Mouse (Mus musculus) C2C12 (cell line): ENCODE measurements around the gene Mctp1. TPM values are rescaled to one million over a fixed set of nuclear protein-coding genes. Genes with fewer than 3 reads are reported as not detected.

Experiments used
- H3K27me3 ChIP-seq: one replicate; pipeline ENCODE4 v1.6.1; 2011; ENCODE audit not compliant: control insufficient read depth, insufficient read depth, insufficient read length
- H3K36me3 ChIP-seq: one replicate; pipeline ENCODE4 v1.6.1; 2011; ENCODE audit not compliant: control insufficient read depth, insufficient read depth
- H3K4me3 ChIP-seq: one replicate; pipeline ENCODE4 v1.5.1; 2011; ENCODE audit warnings: mild to moderate bottlenecking, control low read depth; ENCODE audit not compliant: poor library complexity, insufficient read depth, severe bottlenecking
- H3K79me2 ChIP-seq: one replicate; pipeline ENCODE4 v1.6.1; 2011; ENCODE audit not compliant: control insufficient read depth, insufficient read depth
- H3K79me3 ChIP-seq: one replicate; pipeline ENCODE4 v1.6.1; 2011; ENCODE audit warnings: low read depth, control low read depth
- H3ac ChIP-seq: one replicate; pipeline ENCODE3; 2011; ENCODE audit warnings: low read depth; ENCODE audit not compliant: control insufficient read depth, insufficient read length
- CEBPB ChIP-seq: IDR thresholded peaks from one replicate; pipeline ENCODE4 v1.6.1; 2011; ENCODE audit warnings: low read depth, mild to moderate bottlenecking, control low read depth, moderate library complexity
- CTCF ChIP-seq: IDR thresholded peaks from one replicate; pipeline ENCODE4 v1.5.1; 2011; ENCODE audit not compliant: control insufficient read depth, insufficient read depth, insufficient read length
- FOSL1 ChIP-seq: IDR thresholded peaks from one replicate; pipeline ENCODE4 v1.8.0; 2011; ENCODE audit warnings: mild to moderate bottlenecking, low read length; ENCODE audit not compliant: poor library complexity, insufficient read depth, severe bottlenecking
- MAX ChIP-seq: IDR thresholded peaks from one replicate; pipeline ENCODE4 v1.6.1; 2011; ENCODE audit warnings: mild to moderate bottlenecking, control low read depth
- MYOD1 ChIP-seq: IDR thresholded peaks from one replicate; pipeline ENCODE4 v1.6.1; 2011; ENCODE audit warnings: low read depth; ENCODE audit not compliant: control insufficient read depth, insufficient read length
- MYOG ChIP-seq: IDR thresholded peaks from one replicate; pipeline ENCODE4 v1.6.1; 2011; ENCODE audit not compliant: control insufficient read depth, insufficient read length; ENCODE audit errors: extremely low read depth
- USF1 ChIP-seq: IDR thresholded peaks from one replicate; pipeline ENCODE4 v1.6.1; 2011; ENCODE audit warnings: low read depth, mild to moderate bottlenecking, control low read depth, moderate library complexity
- polyA plus RNA-seq: library from polyadenylated mRNA; unstranded; fragments of >200 nt; fragmentation: generic; extraction: Trizol; gene quantifications from one replicate; pipeline ENCODE4 v1.2.1, GENCODE M21; 2012; ENCODE audit warnings: missing spikeins

Gene Mctp1
- polyA plus RNA-seq, 1 experiment = 0.36 TPM

GRCm38 (mm10) chr13:77043375-77043774, 659.0 kb downstream of the Mctp1 start:
- TF ChIP-seq FOSL1 = no peak
- TF ChIP-seq MYOG = no peak
- TF ChIP-seq CEBPB = no peak
- TF ChIP-seq CTCF = no peak
- no peak for TF ChIP-seq USF1
- TF ChIP-seq MYOD1 = no peak
- no peak for TF ChIP-seq MAX
- no peak overlapping the region for H3K4me3 ChIP-seq
- H3ac ChIP-seq = no peak overlapping the region
- peaks cover 10% of the 10 kb centered on the region for H3K36me3 ChIP-seq
- no peaks in the 10 kb centered on the region for H3K27me3 ChIP-seq
- no peaks in the 10 kb centered on the region for H3K79me2 ChIP-seq
- H3K79me3 ChIP-seq = no peaks in the 10 kb centered on the region

DNA sequence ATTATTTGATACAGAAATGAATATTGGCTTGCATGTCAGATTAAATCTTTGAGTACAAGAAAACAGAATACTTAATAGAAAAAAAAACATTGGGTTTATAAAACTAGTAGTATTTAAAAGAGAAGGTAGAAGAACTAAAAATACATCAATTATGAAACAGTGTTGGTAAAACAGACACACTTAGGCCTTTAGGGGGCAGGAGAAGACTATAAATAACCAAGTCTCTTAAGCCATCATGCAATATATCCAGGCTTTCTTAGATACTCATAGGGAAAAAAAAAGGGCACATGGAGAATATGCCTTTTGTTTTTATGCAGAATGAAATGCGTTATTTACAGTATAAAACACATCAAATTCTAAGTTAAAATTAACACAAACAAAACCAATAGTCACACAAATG, 661.0 kb downstream of the Mctp1 start:
- TF ChIP-seq MYOG (no peak), FOSL1 (no peak), MYOD1 (no peak), USF1 (no peak), CEBPB (no peak), CTCF (no peak), MAX (no peak)
- no peak overlapping the region for H3K4me3 ChIP-seq
- H3K79me3 ChIP-seq = no peaks in the 10 kb centered on the region
- no peaks in the 10 kb centered on the region for H3K79me2 ChIP-seq
- no peak overlapping the region for H3ac ChIP-seq
- peaks cover 20% of the 10 kb centered on the region for H3K36me3 ChIP-seq
- no peaks in the 10 kb centered on the region for H3K27me3 ChIP-seq

DNA sequence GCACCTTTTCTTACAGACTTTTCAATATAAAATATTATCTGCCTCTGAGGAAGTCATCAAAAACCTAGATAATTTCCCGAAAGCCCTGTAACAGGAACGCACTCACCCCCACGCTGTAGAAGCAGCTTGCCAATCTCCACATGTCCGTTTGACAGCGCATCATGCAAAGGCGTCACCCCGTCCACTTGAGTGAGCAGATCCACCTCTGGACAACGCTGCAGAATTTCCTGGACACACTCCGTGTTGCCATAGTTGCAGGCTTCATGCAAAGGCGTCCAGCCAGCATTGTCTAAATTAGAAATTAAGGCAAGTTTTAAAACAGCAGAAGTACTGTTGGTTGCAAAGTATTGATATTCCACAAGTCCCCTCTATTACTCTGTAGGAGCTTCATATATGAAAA, 662.1 kb downstream of the Mctp1 start:
- Histone ChIP-seq H3K79me2 (no peaks in the 10 kb centered on the region), H3K27me3 (no peaks in the 10 kb centered on the region), H3ac (no peak overlapping the region), H3K36me3 (peaks cover 20% of the 10 kb centered on the region), H3K79me3 (no peaks in the 10 kb centered on the region), H3K4me3 (no peak overlapping the region)
- no peak for TF ChIP-seq USF1
- TF ChIP-seq FOSL1 = no peak
- no peak for TF ChIP-seq MYOD1
- TF ChIP-seq MAX = no peak
- no peak for TF ChIP-seq CEBPB
- no peak for TF ChIP-seq MYOG
- no peak for TF ChIP-seq CTCF

DNA sequence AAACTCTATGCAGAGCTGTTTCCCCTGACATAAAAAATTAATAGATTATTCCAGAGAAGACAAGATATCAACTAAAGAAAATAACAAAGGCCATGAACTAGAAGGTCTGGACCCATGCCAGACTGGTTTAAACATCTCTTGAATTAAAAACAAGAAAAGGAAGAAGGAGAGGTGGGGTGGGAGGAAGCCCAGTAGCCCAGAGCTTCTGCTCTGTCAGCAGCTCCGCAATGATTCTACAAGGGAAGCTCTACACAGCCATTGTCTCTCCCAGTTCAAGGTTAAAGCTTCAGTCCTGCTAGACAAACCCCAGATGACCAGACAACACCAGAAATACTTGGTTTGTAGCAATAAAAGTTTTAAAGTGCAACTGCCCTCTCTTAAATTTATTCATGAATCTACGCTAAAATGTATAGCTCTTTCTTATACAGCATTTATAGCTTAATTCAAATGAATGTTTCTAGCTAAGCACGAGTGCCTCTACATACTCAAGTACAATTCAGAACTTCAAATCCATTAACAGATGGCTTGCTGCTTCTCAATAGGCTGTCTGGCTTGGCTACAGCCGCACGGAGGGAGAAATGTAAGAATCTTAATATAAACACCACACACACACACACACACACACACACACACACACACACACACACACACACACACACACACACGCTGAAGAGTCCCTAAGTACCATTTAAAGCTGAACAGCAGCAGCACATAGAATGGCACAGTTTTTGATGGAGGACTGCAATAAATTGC, 663.0 kb downstream of the Mctp1 start:
- Histone ChIP-seq H3K79me3 (no peaks in the 10 kb centered on the region), H3K36me3 (peaks cover 20% of the 10 kb centered on the region), H3K4me3 (no peak overlapping the region), H3ac (no peak overlapping the region), H3K27me3 (no peaks in the 10 kb centered on the region), H3K79me2 (no peaks in the 10 kb centered on the region)
- TF ChIP-seq MAX (no peak), MYOD1 (no peak), FOSL1 (no peak), MYOG (no peak), CEBPB (no peak), CTCF (no peak), USF1 (no peak)

DNA sequence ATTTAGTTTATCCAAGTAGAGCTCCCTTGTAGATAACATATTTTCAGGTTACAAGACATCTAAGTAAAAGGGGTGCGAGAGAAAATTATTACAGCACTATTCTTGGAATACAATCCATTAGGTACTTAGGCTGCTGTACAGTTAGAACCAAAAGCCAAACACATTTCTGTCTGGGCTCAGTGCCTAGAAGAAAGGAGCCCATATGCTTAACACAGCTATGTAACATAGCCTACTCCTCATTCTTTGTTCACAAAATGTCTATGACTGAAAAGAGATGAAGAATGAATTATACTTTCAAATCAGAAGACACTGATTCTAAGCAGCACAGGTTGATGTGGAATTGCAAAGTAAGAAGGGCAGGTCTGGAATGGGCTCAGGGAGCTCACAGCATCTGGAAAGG, 664.1 kb downstream of the Mctp1 start:
- Histone ChIP-seq H3K79me2 (no peaks in the 10 kb centered on the region), H3ac (no peak overlapping the region), H3K79me3 (no peaks in the 10 kb centered on the region), H3K4me3 (no peak overlapping the region), H3K27me3 (no peaks in the 10 kb centered on the region), H3K36me3 (peaks cover 18% of the 10 kb centered on the region)
- no peak for TF ChIP-seq CEBPB
- TF ChIP-seq USF1 = no peak
- TF ChIP-seq CTCF = no peak
- no peak for TF ChIP-seq MYOD1
- no peak for TF ChIP-seq MYOG
- no peak for TF ChIP-seq FOSL1
- TF ChIP-seq MAX = no peak
